Mouse (Mus musculus) midbrain, embryonic 10.5 days (tissue): ENCODE measurements around the gene Lig1. TPM values are rescaled to one million over a fixed set of nuclear protein-coding genes. Genes with fewer than 3 reads are reported as not detected.
"Not testable (repeated sequence)": the region's sequence is repeated elsewhere in the genome, so short reads cannot be mapped to it uniquely, and the experiment has no call there.

Experiments used
- DNase-seq: peaks from one replicate; pipeline ENCODE4 v3.0.0-alpha.2; 2017; ENCODE audit warnings: low spot score
- H3K27ac ChIP-seq: fragments of 300-500 bp; sonication (generic); replicated peaks from 2 replicates; pipeline ENCODE4 v1.5.1; 2016; ENCODE audit warnings: mild to moderate bottlenecking
- H3K27me3 ChIP-seq: fragments of 300-500 bp; sonication (generic); 2 replicates; pipeline ENCODE4 v1.6.1; 2016; ENCODE audit warnings: low read depth, mild to moderate bottlenecking; ENCODE audit not compliant: poor library complexity, severe bottlenecking
- H3K36me3 ChIP-seq: fragments of 300-500 bp; sonication (generic); 2 replicates; pipeline ENCODE4 v1.6.1; 2016; ENCODE audit warnings: mild to moderate bottlenecking, moderate library complexity
- H3K4me1 ChIP-seq: fragments of 300-500 bp; sonication (generic); 2 replicates; pipeline ENCODE4 v1.6.1; 2016
- H3K4me3 ChIP-seq: fragments of 300-500 bp; sonication (generic); 2 replicates; pipeline ENCODE4 v1.5.1; 2016; ENCODE audit warnings: mild to moderate bottlenecking, moderate library complexity
- H3K9me3 ChIP-seq: fragments of 300-500 bp; sonication (generic); replicated peaks from 2 replicates; pipeline ENCODE4 v1.6.1; 2016; ENCODE audit warnings: mild to moderate bottlenecking
- WGBS: fragments of 180-500 bp; shearing (Covaris S2); methylation state at CpG from one replicate; pipeline ENCODE4 v1.1.7; 2016; 5-methylcytosine and 5-hydroxymethylcytosine counted together
- polyA plus RNA-seq: library from polyadenylated mRNA; unstranded; fragments of >200 nt; fragmentation: Nextera tagmentation; extraction: Ambion mirVana; gene quantifications from 2 replicates; pipeline ENCODE4 v1.2.1, GENCODE M21; 2016

Lig1 gene
- 150 and 165 TPM in 2 replicates for polyA plus RNA-seq

GRCm38 (mm10) chr7:13277081-13277480, at the start of gene Lig1:
Gene Lig1, plus strand, starts transcription at chr7:13277283.
- Histone ChIP-seq H3K4me3 (peak within 1 kb of the TSS; percentile 73), H3K4me1 (peaks cover 10% of the 10 kb centered on the region), H3K27ac (peak within 1 kb of the TSS; percentile 96), H3K27me3 (no peaks in the 10 kb centered on the region), H3K9me3 (no peaks in the 10 kb centered on the region), H3K36me3 (peaks cover 62% of the 10 kb centered on the region)
- no peak for DNase-seq
- 94% methylated on average over 16 of the region's 16 CpGs for WGBS

GRCm38 (mm10) chr7:13260746-13261700, 16.1 kb upstream of the Lig1 start:
- no peak for DNase-seq
- no peak overlapping the region for H3K4me3 ChIP-seq
- WGBS: 47% methylated on average over 50 of the region's 50 CpGs
- no peak overlapping the region for H3K27ac ChIP-seq
- H3K36me3 ChIP-seq: peaks cover 2% of the 10 kb centered on the region; the same call in 1 of the 2 replicates
- H3K27me3 ChIP-seq: 0 out of 2 replicates have a peak, but pooled peaks cover 5% of the 10 kb centered on the region
- no peaks in the 10 kb centered on the region for H3K4me1 ChIP-seq
- H3K9me3 ChIP-seq: no peaks in the 10 kb centered on the region

GRCm38 (mm10) chr7:13263851-13264250, 13.2 kb upstream of the Lig1 start:
- Histone ChIP-seq H3K27me3 (0 out of 2 replicates have a peak, but pooled peaks cover 5% of the 10 kb centered on the region), H3K4me3 (no peak overlapping the region), H3K4me1 (no peaks in the 10 kb centered on the region), H3K27ac (no peak overlapping the region), H3K9me3 (no peaks in the 10 kb centered on the region), H3K36me3 (peaks cover 3% of the 10 kb centered on the region; the same call in 1 of the 2 replicates)
- no peak for DNase-seq
- WGBS: 85% methylated on average over 5 of the region's 5 CpGs

GRCm38 (mm10) chr7:13264396-13264795, 12.7 kb upstream of the Lig1 start:
- Histone ChIP-seq H3K27me3 (0 out of 2 replicates have a peak, but pooled peaks cover 5% of the 10 kb centered on the region), H3K4me1 (no peaks in the 10 kb centered on the region), H3K4me3 (no peak overlapping the region), H3K9me3 (no peaks in the 10 kb centered on the region), H3K27ac (no peak overlapping the region), H3K36me3 (peaks cover 9% of the 10 kb centered on the region)
- no peak for DNase-seq
- 73% methylated on average over 2 of the region's 2 CpGs for WGBS

- Histone ChIP-seq H3K4me1 (no peaks in the 10 kb centered on the region), H3K36me3 (peaks cover 11% of the 10 kb centered on the region), H3K27ac (no peak overlapping the region), H3K27me3 (no peaks in the 10 kb centered on the region), H3K9me3 (no peaks in the 10 kb centered on the region), H3K4me3 (no peak overlapping the region)
- DNase-seq: no peak
- 91% methylated on average over 4 of the region's 4 CpGs for WGBS
Measured at GRCm38 (mm10) chr7:13268749-13269260, 8.3 kb upstream of the Lig1 start.

- WGBS: 83% methylated on average over 11 of the region's 11 CpGs
- no peaks in the 10 kb centered on the region for H3K27me3 ChIP-seq
- DNase-seq: no peak
- H3K4me3 ChIP-seq: no peak overlapping the region
- H3K9me3 ChIP-seq: no peaks in the 10 kb centered on the region
- H3K36me3 ChIP-seq: peaks cover 17% of the 10 kb centered on the region
- no peaks in the 10 kb centered on the region for H3K4me1 ChIP-seq
- no peak overlapping the region for H3K27ac ChIP-seq
Measured at GRCm38 (mm10) chr7:13269394-13269793, 7.7 kb upstream of the Lig1 start.

GRCm38 (mm10) chr7:13271704-13272103, 5.4 kb upstream of the Lig1 start:
- Histone ChIP-seq H3K36me3 (peaks cover 40% of the 10 kb centered on the region), H3K4me1 (no peaks in the 10 kb centered on the region), H3K4me3 (no peak overlapping the region), H3K27ac (no peak overlapping the region), H3K27me3 (no peaks in the 10 kb centered on the region), H3K9me3 (no peaks in the 10 kb centered on the region)
- DNase-seq: no peak
- 95% methylated on average over 1 of the region's 1 CpGs for WGBS

GRCm38 (mm10) chr7:13277833-13278232, 750 bp downstream of the Lig1 start:
- no peaks in the 10 kb centered on the region for H3K27me3 ChIP-seq

GRCm38 (mm10) chr7:13278308-13278891, 1.3 kb downstream of the Lig1 start, which contains the start of gene Zswim9:
Gene Zswim9, minus strand, starts transcription at chr7:13278721.
- H3K27me3 ChIP-seq: no peaks in the 10 kb centered on the region
- peaks cover 10% of the 10 kb centered on the region for H3K4me1 ChIP-seq
- under 1% methylated on average over 39 of the region's 39 CpGs for WGBS
- DNase-seq: peak; percentile 93
- H3K27ac ChIP-seq: peak within 1 kb of the TSS; percentile 96
- no peaks in the 10 kb centered on the region for H3K9me3 ChIP-seq
- H3K36me3 ChIP-seq: peaks cover 72% of the 10 kb centered on the region
- H3K4me3 ChIP-seq: peak within 1 kb of the TSS; percentile 73

More at GRCm38 (mm10) chr7:13277833-13278232, 750 bp downstream of the Lig1 start:
- peak overlapping the region; percentile 96 for H3K27ac ChIP-seq
- no peak for DNase-seq
- H3K4me1 ChIP-seq: peaks cover 10% of the 10 kb centered on the region
- H3K9me3 ChIP-seq: no peaks in the 10 kb centered on the region
- whole genome bisulfite sequencing: 34% methylated on average over 2 of the region's 2 CpGs
- peaks cover 70% of the 10 kb centered on the region for H3K36me3 ChIP-seq
- peak overlapping the region; percentile 73 for H3K4me3 ChIP-seq

GRCm38 (mm10) chr7:13278957-13279356, 1.9 kb downstream of the Lig1 start:
- H3K27ac ChIP-seq: peak overlapping the region; percentile 96
- H3K4me3 ChIP-seq: peak overlapping the region; percentile 73
- not testable (repeated sequence) for H3K9me3 ChIP-seq, H3K4me1 ChIP-seq, H3K27me3 ChIP-seq
- under 1% methylated on average over 17 of the region's 29 CpGs for WGBS
- peak; percentile 15 for DNase-seq
- peaks cover 72% of the 10 kb centered on the region for H3K36me3 ChIP-seq

GRCm38 (mm10) chr7:13288621-13289020, 11.5 kb downstream of the Lig1 start:
- Histone ChIP-seq H3K9me3 (no peaks in the 10 kb centered on the region), H3K36me3 (peaks cover 100% of the 10 kb centered on the region), H3K27me3 (no peaks in the 10 kb centered on the region), H3K4me1 (no peaks in the 10 kb centered on the region), H3K4me3 (no peak overlapping the region), H3K27ac (no peak overlapping the region)
- 49% methylated on average over 5 of the region's 5 CpGs for WGBS
- DNase-seq: peak; percentile 14

GRCm38 (mm10) chr7:13290041-13290675, 13.1 kb downstream of the Lig1 start:
- Histone ChIP-seq H3K4me3 (no peak overlapping the region), H3K9me3 (no peaks in the 10 kb centered on the region), H3K27ac (no peak overlapping the region), H3K4me1 (no peaks in the 10 kb centered on the region), H3K27me3 (no peaks in the 10 kb centered on the region), H3K36me3 (peaks cover 100% of the 10 kb centered on the region)
- 91% methylated on average over 1 of the region's 1 CpGs for WGBS
- no peak for DNase-seq
